ENCODE assay signal across 9 mouse cellular contexts in genomic region chr9:49605791-49606190, GRCm38 (mm10).
DNase-seq lines count a peak whose midpoint lies in the region; ATAC-seq and TF ChIP-seq lines count a peak whose summit lies in the region.
"Had no signal": no experiment of that assay in that cellular context is flagged by ENCODE, and none has a peak within 500 bp of the region (broad histone marks: within the 10 kb centered on the region; RNA-seq: fewer than 3 reads in every experiment).

No protein-coding gene starts in this region.

- WGBS in heart, embryonic 11.5 days (ENCODE audit: insufficient replicate concordance): 13% methylated on average over 4 of the region's 4 CpGs
- WGBS in embryonic facial prominence, embryonic 15.5 days: 23% methylated on average over 4 of the region's 4 CpGs

- H3K4me1 ChIP-seq in heart, embryonic 11.5 days (ENCODE audit: control insufficient read depth, insufficient read depth, low read length): peaks cover 24% of the 10 kb centered on the region
- peaks cover 17% of the 10 kb centered on the region for H3K4me1 ChIP-seq in embryonic facial prominence, embryonic 15.5 days

- peaks cover 48% of the 10 kb centered on the region for H3K79me2 ChIP-seq in myocyte (ENCODE audit: control insufficient read depth, insufficient read depth)

- no peak for ATAC-seq in heart, embryonic 11.5 days (replicated peaks; ENCODE audit: insufficient number of reproducible peaks, low FRiP score, low TSS enrichment)
- ATAC-seq in embryonic facial prominence, embryonic 15.5 days (ENCODE audit: insufficient number of reproducible peaks, low FRiP score, low TSS enrichment, low read depth): no peak

- no peaks in the 10 kb centered on the region for H3K27me3 ChIP-seq in heart, embryonic 11.5 days (ENCODE audit: control insufficient read depth, insufficient read depth, low read length)
- no peaks in the 10 kb centered on the region for H3K27me3 ChIP-seq in embryonic facial prominence, embryonic 15.5 days
- no peaks in the 10 kb centered on the region for H3K27me3 ChIP-seq in myocyte (ENCODE audit: control insufficient read depth, insufficient read depth, insufficient read length)

- no peak overlapping the region for H3K9ac ChIP-seq in heart, embryonic 11.5 days (ENCODE audit: low read depth, low read length)
- no peak overlapping the region for H3K9ac ChIP-seq in embryonic facial prominence, embryonic 15.5 days
- H3K9ac ChIP-seq: liver, embryonic 14.5 days had no signal

- no peak for TF ChIP-seq POLR2A in myocyte (IDR thresholded peaks at IDR 0.05; ENCODE audit: insufficient read length, low read depth)

- no peaks in the 10 kb centered on the region for H3K9me3 ChIP-seq in heart, embryonic 11.5 days (replicated peaks; ENCODE audit: control insufficient read depth, low read length)
- H3K9me3 ChIP-seq in embryonic facial prominence, embryonic 15.5 days (replicated peaks): no peaks in the 10 kb centered on the region

- no peak overlapping the region for H3K4me2 ChIP-seq in heart, embryonic 11.5 days
- no peak overlapping the region for H3K4me2 ChIP-seq in embryonic facial prominence, embryonic 15.5 days (replicated peaks)
- H3K4me2 ChIP-seq in myocyte (ENCODE audit: low read depth): peak overlapping the region; percentile 50

- no peak overlapping the region for H3ac ChIP-seq in myocyte (ENCODE audit: control insufficient read depth, insufficient read length)

- H3K27ac ChIP-seq in heart, embryonic 11.5 days (ENCODE audit: low read depth, low read length): no peak overlapping the region
- H3K27ac ChIP-seq in embryonic facial prominence, embryonic 15.5 days (replicated peaks): 0 out of 2 replicates have a peak overlapping the region, but pooled peaks have one; percentile 11
- H3K27ac ChIP-seq: liver, embryonic 14.5 days had no signal

- peak; percentile 97 for DNase-seq in heart, adult 11 months
- DNase-seq in heart, postnatal 36 days: peak; percentile 48 to 57
- no peak for DNase-seq in thymus, postnatal 0 days (ENCODE audit: low spot score)
- DNase-seq in adrenal gland, adult 18-20 months (ENCODE audit: low spot score in 2 of 2): no peak
- DNase-seq in testis, postnatal 10 days (ENCODE audit: low spot score): no peak

- H3K4me3 ChIP-seq in heart, embryonic 11.5 days (ENCODE audit: low read depth, low read length): no peak overlapping the region
- no peak overlapping the region for H3K4me3 ChIP-seq in embryonic facial prominence, embryonic 15.5 days (replicated peaks)
- no peak overlapping the region for H3K4me3 ChIP-seq in myocyte

- intact Hi-C loops in heart, postnatal 36 days (cut with DNase I): no loop called here

- H3K36me3 ChIP-seq in heart, embryonic 11.5 days (ENCODE audit: control insufficient read depth, insufficient read depth, low read length): no peaks in the 10 kb centered on the region
- no peaks in the 10 kb centered on the region for H3K36me3 ChIP-seq in embryonic facial prominence, embryonic 15.5 days
- H3K36me3 ChIP-seq in myocyte (ENCODE audit: control insufficient read depth, insufficient read depth): peaks cover 8% of the 10 kb centered on the region

TF ChIP-seq in myocyte, 11 proteins besides CTCF, POLR2A, EP300 and RAD21:
- TF ChIP-seq CEBPB (IDR thresholded peaks at IDR 0.05; ENCODE audit: insufficient read depth, poor library complexity, severe bottlenecking) (no peak), TCF12 (IDR thresholded peaks at IDR 0.05; ENCODE audit: insufficient read depth, poor library complexity, severe bottlenecking) (no peak), POLR2AphosphoS2 (IDR thresholded peaks at IDR 0.05; ENCODE audit: insufficient read length, low read depth) (no peak), REST (IDR thresholded peaks at IDR 0.05; ENCODE audit: insufficient read depth, insufficient read length) (no peak), MYOG (IDR thresholded peaks at IDR 0.05; ENCODE audit: control insufficient read depth in 1 of 3, insufficient read depth in 1 of 3, insufficient read length in 2 of 3, low read depth in 2 of 3) (no peak), SRF (IDR thresholded peaks at IDR 0.05; ENCODE audit: control insufficient read depth, insufficient read length, low read depth) (no peak), USF1 (IDR thresholded peaks at IDR 0.05; ENCODE audit: low read depth) (no peak), MAX (IDR thresholded peaks at IDR 0.05; ENCODE audit: low read depth) (no peak), E2F4 (IDR thresholded peaks at IDR 0.05; ENCODE audit: insufficient read depth) (no peak), MYOD1 (IDR thresholded peaks at IDR 0.05; ENCODE audit: control insufficient read depth in 1 of 3, insufficient read length in 2 of 3, low read depth in 2 of 3) (no peak)

Comparison
In these comparisons a context has a peak if more than half of its experiments do, and no peak if none do; other contexts are left out.
1. DNase-seq: peak in heart, adult 11 months (single experiment) and heart, postnatal 36 days (2 of 2); none in thymus, postnatal 0 days (single experiment), adrenal gland, adult 18-20 months (0 of 2) and testis, postnatal 10 days (single experiment).